Mouse (Mus musculus) kidney, postnatal 10 days (tissue): ENCODE data around the gene Lrrc34.

Source experiments
- DNase-seq: peaks from one replicate; pipeline ENCODE4 v3.0.0; 2021; ENCODE audit warnings: mixed read lengths

The Lrrc34 gene

DNA sequence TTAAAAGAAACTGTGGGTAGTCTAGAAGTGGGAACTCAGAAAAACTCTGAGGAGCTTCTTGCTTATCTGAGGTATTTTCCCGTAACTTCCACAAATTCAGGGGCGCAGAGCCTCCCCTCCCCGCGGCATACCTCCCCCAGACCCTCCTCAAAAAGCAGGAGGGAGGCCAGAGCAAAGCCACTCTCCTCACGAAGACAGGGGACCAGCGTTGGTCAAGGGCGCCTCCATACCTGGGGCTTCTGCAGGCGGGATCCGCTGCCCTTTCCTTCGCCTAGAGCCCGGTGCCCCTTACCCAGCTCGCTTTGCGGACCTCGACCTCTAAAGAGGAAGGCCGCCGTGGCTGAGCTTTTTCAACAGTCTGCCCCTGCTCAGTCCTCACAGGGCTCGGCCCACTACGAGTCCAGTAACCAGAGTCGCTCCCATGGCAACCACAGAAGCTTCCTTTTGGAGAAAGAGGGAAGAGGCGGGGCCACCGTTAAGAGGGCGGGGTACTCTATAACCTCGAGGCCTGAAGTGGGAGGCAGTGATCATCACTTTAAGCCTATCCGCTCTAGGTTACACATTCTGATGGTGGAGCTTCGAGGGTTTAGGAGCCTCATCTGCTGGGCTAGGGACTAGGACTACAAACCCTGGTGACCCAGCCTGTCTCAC lies at the start of gene Lrrc34:
Lrrc34 (minus strand) TSS at position 430 of the 651 bp plus-strand sequence.
- peak; percentile 81 for DNase-seq

DNA sequence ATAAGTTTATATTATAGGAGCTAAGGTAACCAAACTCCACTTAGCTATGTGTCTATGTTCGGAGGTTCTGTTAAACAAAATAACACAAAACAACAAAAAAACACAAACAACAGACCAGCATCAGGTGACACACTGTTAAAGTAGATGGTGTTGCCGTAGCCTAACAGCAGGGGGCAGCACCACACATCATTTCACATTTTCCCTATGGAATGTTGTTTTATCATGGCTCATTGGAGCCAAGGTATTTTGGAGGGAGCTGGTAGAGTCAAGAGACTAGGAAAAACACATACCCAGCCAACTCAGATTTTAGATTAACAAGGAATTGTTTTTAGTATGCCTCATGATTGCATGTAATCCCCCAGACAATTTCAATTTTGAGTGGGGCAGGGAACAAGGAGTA lies 48.7 kb upstream of the Lrrc34 start:
- peak; percentile 85 for DNase-seq

DNA sequence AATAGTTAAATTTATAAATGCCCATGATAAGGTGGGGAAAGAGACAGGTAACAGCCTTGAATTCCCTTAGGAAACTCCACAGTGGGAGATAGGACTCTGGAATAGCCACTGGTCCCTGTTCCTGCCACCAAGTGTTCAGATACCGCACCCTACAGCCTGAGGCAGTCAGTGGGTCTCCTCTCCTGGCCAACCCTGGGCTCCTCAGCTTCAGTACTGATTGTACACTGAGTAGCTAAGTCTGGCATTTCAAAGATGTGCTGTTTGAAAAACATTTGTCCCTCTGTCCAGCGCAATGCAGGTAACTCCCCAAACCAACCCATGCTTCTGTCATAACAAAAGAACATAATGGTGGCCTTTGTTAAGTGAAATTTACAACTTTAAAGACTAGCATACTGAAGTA lies 48.0 kb upstream of the Lrrc34 start:
- no peak for DNase-seq

DNA sequence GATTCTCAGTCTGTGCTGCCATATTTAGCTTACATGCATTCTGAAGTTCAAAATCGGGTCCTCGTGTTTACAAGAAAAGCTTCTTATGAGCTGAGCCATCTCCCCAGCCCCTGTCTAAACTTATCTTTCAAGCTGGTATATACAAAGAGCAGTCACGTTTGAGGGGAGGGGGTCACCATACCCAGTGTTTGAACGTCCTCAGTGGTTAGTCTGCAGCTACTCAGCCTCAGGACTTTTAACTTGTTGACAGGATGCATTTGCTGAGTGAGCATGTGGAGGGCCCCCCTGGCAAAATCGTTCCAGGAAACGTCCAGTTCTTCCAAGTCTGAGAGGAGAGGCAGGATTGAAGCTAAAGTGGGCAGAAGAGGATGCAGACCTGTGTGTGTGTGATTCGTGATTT lies 43.3 kb upstream of the Lrrc34 start:
- DNase-seq: no peak

DNA sequence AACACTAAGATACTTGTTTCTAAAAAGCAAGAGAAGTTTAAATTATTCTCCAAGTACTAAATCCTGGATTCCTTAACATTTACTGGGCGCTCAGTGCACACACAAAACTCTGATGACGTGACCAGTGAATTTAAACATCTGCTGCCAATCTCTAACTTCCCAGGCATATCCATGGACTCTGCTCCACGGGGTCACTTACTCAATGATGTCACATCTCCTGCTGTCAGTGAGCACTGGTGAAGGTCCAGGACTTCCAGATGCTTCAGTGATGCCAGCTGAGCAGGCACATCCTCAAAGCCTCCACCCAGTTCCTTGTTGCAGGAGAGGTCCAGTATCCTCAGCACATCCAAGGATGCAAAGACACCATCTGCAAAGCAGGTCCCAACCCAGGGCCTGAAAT lies 39.5 kb upstream of the Lrrc34 start:
- no peak for DNase-seq

DNA sequence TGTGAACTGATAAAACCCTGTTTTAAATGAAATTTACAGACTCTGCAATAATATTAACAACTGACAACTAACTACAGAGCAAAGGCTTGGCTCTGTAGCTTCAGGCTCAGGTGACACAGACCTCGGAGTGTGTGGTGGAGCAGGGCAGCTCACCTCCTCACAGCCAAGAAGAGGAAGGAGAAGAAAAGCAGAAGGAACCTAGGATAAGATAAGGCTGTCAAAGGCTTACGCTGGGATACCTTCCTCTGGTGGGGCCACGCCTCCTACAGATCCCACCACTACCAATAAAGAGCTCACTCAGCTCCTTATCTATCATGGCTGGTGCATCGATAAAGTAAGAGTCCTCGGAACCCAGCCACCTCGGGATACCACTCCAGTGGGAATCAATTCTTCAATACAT lies 35.5 kb upstream of the Lrrc34 start:
- DNase-seq: no peak

DNA sequence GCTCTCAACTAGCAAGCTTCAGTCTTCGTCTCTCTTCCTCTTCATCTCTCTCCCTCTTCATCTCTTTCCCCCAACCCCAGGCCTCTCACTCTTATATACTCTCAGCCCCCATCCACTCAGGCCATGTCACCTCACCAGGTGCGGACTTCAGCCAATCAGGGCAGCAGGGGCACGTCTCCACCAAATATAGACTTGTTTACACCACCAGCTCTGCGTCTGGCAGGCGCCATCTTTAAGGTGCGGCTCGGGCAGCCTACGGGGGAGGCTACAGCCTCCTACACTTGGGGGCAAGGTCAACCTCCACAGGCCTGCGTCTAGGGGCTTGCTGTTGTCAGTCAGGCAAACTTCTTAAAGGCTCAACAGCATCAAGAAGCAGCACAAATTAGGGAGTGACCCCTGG lies 10.8 kb upstream of the Lrrc34 start:
- DNase-seq: no peak

DNA sequence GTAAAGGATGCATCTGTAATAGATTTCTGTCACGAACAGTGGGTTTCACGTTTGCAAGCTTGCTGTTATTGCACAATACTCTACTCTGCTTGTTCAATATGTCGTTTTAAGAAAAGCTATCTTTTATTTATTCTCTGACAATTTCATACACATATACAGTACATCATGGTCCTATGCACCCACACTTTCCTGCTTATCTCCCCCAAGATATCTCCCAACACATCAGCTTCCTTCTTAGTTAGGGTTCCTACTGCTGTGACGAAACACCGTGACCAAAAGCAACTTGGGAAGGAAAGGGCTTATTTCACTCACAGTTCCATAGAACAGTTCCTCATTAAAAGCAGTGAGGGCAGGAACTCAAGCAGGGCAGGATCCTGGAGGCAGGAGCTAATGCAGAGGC lies 8.3 kb upstream of the Lrrc34 start:
- DNase-seq: no peak

DNA sequence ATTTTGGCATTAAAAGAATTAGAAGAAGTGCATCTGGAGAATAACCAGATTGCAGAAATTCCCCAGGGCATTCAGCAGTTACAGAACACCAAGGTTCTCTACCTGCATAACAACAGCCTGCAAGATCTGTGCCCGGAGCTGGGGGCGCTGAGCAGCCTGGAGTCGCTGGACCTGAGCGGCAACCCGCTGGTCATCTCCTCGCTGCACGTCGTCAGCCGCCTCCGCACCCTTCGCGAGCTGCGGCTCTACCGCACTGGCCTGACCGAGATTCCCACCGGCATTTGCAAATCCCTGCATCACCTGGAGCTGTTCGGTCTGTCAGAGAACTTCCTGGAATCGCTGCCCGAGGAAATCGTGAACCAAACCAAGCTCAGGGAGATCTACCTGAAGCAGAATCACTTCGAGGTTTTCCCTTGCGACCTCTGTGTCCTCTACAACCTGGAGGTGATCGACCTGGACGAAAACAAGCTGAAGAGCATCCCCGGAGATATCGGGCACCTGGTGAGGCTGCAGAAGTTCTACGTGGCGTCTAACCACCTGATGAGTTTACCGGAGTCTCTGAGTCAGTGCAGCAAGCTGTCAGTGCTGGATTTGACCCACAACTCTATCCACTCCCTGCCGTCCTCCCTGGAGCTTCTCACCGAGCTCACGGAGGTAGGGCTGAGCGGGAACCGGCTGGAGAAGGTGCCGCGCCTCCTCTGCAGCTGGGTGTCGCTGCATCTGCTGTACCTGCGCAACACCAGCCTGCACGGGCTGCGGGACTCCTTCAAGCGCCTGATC lies 2.6 kb upstream of the Lrrc34 start:
- peak; percentile 64 for DNase-seq

DNA sequence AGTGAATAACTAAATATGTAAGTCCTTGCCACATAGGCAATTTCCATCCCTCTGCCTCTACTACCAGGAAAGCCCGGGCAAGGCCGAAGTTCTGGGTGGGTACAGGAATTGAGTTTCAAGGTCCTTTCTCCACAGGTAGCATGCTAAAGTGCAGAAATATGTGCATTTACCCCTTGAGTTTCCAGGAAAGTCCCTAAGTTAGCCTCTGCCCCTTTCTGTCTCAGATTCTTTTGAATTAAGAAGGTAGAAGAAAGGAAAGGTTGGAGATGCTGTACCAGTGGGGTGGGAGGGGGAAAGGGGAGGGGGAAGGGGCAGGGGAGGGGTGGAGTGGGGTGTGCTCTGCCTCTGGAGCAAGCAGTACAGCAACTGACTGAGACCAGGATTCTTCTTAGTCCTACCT lies 797 bp upstream of the Lrrc34 start:
- DNase-seq: no peak

DNA sequence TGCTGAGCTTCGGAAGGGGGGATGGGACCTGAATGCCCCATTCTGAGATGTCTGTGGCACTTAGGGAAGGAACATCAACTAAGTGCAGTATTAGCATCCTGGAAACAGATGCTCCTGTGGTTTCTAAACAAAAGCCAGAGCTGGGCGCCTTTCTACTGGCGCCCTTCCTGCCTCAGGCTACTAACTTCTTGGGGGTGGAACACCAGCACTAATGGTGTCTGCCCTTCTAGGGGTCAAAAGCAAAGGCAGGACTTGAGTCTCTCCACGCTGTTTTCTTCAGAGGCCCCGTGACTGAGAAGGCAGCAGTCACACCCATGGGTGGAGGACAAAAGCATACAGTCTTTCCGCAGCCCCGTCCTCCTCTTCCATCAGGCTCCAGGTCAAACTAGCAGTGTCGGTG lies 908 bp downstream of the Lrrc34 start:
- DNase-seq: no peak

DNA sequence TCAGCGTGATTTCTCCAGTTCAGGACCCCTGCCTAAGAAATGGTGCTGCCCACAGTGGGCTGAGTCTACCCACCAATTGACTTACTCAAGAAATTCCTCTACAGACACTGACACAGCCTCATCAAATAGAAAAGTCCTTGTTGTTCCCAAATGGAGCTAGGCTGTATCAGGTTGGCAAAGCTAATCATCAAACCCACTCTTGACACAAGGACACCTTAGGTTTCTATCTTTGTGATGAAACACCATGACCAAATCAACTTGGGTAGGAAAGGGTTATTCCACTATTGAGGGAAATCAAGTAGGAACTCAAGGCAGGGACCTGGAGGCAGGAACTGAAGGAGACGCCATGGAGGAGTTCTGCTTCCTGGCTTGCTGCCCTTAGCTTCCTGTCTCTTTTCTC lies 3.5 kb downstream of the Lrrc34 start, which contains the start of gene Lrriq4:
Lrriq4 (plus strand) TSS at position 301 of the 400 bp plus-strand sequence.
- no peak for DNase-seq

DNA sequence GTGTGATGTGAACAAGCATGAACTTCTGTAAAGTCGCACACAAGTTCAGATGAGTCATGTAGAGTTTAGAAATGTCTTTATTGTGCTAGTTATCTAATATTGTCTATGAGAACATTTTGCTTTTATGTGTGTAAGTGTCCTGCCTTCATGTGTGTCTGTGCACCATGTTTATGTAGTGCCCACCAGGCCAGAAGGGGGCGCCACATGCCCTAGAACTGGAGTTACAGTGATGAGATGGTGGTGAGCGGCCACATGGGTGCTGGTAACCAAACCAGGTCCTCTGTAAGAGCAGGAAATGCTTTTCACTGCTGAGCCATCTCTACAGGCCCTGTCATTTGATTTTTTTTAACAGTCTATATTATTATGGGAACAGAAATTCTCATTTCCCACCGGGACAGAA lies 12.0 kb downstream of the Lrrc34 start:
- DNase-seq: no peak

DNA sequence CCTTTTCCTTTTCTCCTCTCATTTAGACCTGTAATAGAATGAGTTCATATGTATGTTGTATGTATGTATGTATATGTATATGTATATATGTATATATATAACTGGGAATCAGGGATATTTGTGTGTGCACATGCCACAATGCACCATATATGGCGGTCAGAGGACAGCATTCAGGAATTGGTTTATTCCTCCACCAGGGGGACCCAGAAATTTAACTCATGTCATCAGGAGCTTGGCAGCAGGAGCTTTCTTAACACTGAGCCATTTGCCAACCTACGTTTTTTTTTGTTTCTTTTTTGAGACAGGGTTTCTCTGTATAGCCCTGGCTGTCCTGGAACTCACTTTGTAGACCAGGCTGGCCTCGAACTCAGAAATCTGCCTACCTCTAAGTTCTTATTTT lies 14.0 kb downstream of the Lrrc34 start:
- no peak for DNase-seq

DNA sequence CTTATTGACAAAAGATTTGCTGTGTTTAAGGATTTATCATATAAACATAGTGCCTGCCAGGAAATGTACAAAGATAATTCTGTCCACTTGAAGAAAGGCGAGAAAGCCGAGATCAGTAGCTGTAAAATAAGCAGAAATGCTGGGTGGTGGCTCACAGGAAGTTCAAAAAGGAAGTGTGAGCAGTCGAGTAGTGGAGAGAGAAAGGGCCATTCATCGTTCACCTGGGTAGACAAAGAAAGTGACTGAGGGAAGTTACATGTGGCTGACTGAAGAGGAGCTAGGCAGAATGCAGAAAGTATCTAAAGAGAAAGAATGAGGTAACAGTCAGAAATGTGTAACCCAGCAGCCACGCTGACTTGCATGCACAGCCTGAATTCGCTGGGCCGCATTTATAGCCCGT lies 27.5 kb downstream of the Lrrc34 start:
- DNase-seq: no peak

DNA sequence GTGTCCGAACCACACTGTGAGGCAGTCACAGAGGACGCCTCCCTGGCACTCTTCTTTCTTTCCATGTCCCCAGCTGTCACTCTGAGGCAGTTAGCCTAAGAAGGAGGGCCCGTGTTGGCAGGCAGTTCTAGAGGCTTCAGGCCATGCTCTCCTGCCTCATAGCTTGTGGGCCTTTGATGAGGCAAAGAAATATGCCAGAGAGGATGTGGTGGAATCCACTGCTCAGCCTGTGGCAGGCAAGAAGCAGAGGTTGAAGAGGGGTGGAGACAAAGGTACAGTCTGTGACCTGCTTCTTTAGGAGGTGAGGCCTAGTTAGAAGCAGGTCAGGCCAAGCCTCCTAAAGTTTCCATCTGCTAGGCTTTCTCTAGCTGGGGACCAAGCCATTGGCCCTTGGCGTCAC lies 36.7 kb downstream of the Lrrc34 start:
- no peak for DNase-seq

DNA sequence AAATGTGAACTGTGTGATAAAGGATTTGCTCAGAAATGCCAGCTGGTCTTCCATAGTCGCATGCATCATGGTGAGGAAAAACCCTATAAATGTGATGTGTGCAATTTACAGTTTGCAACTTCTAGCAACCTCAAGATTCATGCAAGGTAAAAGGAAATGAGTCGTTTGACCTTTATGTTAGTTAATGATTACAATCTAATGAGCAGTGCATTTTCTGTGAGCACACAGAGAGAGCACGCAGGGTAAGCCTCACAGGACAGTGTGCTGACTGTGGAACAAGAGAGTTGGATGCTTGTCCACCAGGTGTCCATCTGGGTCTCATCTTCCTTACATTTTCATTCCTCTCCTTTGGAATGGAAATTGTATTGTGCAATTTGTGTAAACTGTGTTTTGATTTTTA lies 38.7 kb downstream of the Lrrc34 start:
- DNase-seq: no peak

DNA sequence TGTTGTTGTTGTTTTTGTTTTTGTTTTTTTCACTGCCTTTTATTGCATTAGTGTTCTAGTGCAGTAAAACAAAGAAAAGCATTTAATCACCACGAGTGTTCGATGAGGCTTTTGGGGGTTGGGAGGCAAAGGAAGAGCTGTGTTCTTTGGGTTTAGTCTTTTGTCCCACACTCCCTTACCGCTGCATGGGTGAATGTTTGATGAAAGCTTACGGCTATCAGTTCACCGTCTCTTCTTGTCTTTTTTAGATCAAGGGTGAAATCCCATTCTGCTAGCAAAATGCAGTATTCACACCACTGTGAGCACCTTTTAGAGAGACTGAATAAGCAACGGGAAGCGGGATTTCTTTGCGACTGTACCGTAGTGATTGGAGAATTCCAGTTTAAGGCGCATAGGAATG lies 44.4 kb downstream of the Lrrc34 start:
- no peak for DNase-seq

DNA sequence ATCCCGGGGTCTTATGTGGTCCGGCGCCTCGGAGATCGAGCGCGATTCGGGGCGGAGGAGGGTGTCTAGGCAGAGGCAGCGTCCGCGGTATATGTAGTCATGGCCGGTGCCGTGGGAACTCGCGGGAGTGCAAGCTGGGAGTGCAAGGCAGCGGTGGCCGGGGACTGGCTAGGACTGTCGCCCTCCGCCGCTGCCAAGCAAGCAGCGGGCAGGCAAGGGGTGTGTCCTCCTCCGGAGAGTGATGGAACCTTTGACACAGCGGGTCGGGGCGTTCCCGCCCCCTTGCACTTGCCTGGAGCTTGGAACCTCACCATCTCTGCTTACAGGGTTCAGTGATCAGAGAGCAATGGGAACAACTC lies 45.0 kb downstream of the Lrrc34 start:
- peak; percentile 81 for DNase-seq

DNA sequence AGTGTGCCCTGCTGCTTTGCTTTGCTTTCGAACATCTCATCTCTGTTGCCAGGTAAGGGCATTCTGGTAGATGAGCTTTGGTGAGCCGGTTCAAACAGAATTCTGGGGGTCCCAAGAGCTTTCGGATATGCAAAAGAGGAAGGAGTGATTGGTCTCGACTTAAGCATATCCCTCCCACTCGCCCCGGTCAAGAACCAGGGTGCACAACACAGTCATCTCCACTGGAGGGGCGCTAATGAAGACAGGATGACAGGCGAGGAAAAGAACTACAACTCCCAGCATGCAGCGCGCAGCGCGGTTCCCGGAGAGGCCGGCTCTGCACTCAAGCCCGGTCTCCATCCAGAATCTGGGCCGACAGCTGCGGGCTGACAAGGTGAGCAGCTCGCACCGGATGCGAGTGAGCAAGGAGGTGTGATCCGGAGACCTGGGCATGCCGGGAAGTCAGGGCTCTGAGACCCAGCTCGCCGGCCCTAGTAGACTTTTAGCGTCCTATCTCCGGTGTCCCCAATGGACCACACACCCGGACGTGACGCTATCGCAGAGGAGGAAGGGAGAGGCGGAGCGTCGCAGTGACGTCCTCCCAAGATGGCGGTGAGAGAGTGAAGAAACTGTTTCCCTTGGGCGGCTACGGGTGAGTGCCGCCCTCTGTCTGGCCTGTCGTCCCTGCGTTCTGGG lies 45.5 kb downstream of the Lrrc34 start, which contains the start of gene Mynn:
Mynn (plus strand) TSS at position 1 of the 675 bp plus-strand sequence.
- peak; percentile 98 for DNase-seq

DNA sequence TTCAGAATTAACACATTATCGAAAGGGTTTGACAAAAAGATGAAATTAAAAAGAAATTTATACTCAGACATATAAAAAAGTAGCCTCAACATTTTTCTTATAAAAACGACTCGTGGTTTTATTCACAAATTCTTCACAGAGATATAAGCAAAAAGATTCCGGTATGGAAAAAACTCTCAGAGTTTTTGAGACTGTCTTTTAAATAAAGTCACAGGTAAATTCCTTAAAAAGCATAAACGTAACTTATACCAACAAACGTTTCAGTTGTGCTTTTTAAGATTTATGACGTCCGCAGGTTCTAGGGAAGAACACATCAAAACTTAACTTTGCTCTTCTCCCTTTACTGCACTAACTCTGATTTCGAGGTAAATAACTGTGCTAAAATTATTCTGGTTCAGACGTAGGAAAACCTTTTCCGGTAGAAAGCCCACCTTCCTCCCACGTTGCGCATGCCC lies 46.0 kb downstream of the Lrrc34 start:
- DNase-seq: no peak

DNA sequence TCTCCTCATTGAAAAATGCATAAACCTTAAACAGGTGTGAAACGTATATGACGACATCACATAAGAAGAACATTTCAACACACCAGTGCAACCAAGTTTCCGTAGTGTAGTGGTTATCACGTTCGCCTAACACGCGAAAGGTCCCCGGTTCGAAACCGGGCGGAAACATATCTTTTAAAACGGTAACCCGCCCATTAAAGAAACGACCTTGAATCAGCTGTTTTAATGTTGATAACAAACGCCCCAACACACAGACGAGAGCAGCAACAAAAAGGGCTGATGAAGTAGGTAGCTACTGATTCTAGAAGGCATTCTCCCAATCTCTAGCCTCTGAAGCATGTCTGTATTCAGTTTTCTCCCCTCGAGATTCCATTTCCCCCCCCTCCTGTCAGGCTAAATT lies 46.5 kb downstream of the Lrrc34 start:
- DNase-seq: peak; percentile 92

DNA sequence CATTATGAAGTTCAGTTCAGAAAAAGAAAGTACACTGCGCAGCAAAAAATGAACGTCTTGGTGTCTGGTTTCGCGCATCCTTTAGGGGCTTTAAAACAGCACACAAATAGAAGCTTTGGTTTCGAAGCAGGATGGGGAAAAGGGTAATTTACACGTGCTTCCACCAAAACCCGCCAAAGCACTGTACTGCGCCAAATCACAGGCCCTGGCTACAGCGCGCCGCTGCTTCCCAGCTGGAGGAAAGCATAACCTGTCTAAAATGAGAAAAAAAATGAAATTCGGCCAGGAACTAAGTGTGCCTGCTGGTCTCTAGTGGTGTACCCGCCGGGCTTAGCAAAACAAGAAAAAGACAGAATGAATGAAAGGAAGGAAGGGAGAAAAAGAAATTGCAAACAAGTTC lies 47.0 kb downstream of the Lrrc34 start:
- peak; percentile 43 for DNase-seq
